Mouse (Mus musculus): ENCODE data around the gene Gm19426. TPM values are rescaled to one million over a fixed set of nuclear protein-coding genes. Genes with fewer than 3 reads are reported as not detected.

The Gm19426 gene
- polyA plus RNA-seq (2015; fragmentation: Nextera tagmentation; extraction: Ambion mirVana) = 1.8 and 2.0 TPM in 2 replicates

DNA sequence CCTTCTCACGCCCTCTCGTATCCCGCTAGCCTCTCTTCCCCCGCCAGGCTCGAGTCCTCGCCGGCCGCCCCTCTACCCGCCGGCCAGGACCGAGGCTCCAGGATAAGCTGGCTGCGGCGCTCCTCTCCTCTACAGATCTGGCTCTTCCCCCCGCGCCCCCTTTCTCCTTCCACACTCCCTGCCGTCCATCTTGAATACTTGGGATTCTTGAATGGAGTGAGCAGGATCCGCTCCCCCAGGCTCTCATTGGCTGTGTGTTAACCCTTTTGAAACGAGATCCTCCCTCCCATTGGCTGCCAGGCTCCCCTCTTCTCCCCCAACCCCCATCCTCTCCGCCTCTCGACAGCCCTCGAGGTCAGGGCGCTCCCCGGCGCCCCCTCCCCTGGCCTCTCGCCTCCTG, at the start of gene Gm19426:
Gm19426 (minus strand) TSS at position 95 of the 400 bp plus-strand sequence.

GRCm38 (mm10) chr2:84775241-84775640, 31.8 kb upstream of the Gm19426 start, which contains the start of gene Serping1:
Gene Serping1, minus strand, starts transcription at chr2:84775444.

GRCm38 (mm10) chr2:84733579-84734300, 9.7 kb downstream of the Gm19426 start, which contains the start of gene Ypel4:
Gene Ypel4, plus strand, starts transcription at chr2:84734058.

DNA sequence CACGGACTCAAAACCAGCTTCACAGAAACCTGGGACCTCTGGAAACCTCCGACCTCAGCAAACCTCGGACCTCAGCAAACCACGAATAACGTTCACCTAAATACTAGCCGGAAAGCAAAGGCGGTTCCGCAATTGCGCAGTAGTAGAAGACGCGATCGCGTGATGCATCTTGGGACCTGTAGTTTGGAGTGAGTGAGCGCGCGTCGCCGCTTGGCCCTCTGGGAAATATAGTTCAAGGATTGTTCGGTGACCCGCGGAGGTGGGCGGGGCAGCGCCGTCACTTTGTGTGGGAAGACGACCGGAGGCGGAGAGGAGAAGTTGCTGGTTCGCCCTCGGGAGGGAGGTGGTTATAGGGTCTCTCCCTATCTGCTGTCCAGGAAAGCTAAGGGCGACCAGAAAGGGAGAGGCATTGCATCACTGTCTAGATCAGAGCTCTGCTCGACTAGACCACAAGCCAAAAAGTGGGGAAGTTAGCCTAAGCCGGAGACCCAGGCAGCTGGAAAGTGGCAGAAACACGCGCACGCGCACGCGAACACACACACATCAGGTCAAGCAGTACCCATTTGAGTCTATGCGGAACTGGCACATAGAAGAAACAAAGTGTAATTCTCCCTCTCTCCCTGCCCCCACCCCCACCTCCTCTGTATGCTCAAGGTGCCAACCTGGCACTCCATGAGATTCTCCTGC, 16.1 kb downstream of the Gm19426 start, which contains the start of gene Clp1:
Clp1 (minus strand) TSS at position 179 of the 687 bp plus-strand sequence.

DNA sequence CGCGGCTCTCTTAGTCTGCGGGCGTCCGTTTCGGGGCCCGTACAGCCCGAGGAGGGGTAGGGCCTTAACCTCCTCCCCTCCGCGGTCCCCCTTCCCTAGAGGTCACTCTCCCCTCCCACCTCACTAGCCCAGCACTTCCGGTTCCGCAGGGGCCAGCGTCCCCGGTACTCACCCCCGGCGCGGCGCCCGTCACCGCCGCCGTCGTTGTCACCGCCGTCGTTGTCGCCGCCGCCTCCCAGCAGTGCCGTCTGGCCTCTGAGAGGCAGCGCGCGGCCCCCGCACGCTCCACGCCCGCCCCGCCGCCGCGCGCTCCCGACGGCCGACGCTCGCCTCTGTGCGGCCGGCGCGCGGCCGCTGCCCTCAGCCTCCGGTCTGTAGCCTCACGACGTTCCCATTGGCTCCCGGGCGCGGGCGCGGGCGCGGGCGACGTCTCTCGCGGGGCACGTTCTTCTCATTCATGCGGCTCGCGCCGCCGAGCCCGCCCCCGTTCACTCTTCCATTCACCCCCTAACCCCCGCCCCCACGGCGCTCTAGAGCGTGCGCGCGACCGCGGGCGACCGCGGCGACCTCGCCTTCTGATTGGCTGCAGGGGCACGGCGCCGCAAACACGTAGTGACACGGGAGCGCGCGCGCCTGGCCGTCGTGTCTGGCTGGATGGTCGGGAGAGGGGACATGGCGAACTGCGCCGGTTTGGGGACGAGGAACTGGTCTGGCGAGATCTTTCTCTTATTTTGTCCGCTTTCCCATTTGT, 28.5 kb downstream of the Gm19426 start, which contains the start of gene Zdhhc5:
Zdhhc5 (minus strand) TSS at position 370 of the 751 bp plus-strand sequence.

MicroRNA genes within 50 kb of the gene (microRNA counts, 519-probe panel; counts per million panel counts)
- 6,954 counts per million, percentile 96 among the panel's probes with 10 or more counts for microRNA mmu-miR-130a

Small RNA genes within 50 kb of the gene (microRNA-seq; reads per million reads assigned to microRNA genes)
- gene Mir130a = 9,025 to 11,419 reads per million in 2 experiments

Other genes starting within 250 kb of the Gm19426 start
- 21.5 and 22.2 TPM in 2 replicates for gene Ctnnd1, start 92.9 kb downstream of the Gm19426 start, polyA plus RNA-seq (2015; fragmentation: Nextera tagmentation; extraction: Ambion mirVana)
- gene Btbd18, start 84.6 kb downstream of the Gm19426 start, polyA plus RNA-seq (2015; fragmentation: Nextera tagmentation; extraction: Ambion mirVana) = 0.05 and 0.08 TPM in 2 replicates
- 60.9 and 74.7 TPM in 2 replicates for gene Selenoh, start 72.9 kb downstream of the Gm19426 start, polyA plus RNA-seq (2015; fragmentation: Nextera tagmentation; extraction: Ambion mirVana)
- not detected in 2 replicates for gene Gm28635, start 65.6 kb downstream of the Gm19426 start, polyA plus RNA-seq (2015; fragmentation: Nextera tagmentation; extraction: Ambion mirVana)
- gene Med19, start 65.3 kb downstream of the Gm19426 start, polyA plus RNA-seq (2015; fragmentation: Nextera tagmentation; extraction: Ambion mirVana) = 12.2 and 14.2 TPM in 2 replicates
- gene Tmx2, start 64.5 kb downstream of the Gm19426 start, polyA plus RNA-seq (2015; fragmentation: Nextera tagmentation; extraction: Ambion mirVana) = 55.8 and 69.9 TPM in 2 replicates
- gene Zdhhc5, start 28.5 kb downstream of the Gm19426 start, polyA plus RNA-seq (2015; fragmentation: Nextera tagmentation; extraction: Ambion mirVana) = 13.4 and 17.7 TPM in 2 replicates
- gene Clp1, start 16.3 kb downstream of the Gm19426 start, polyA plus RNA-seq (2015; fragmentation: Nextera tagmentation; extraction: Ambion mirVana) = 10.5 and 12.6 TPM in 2 replicates
- gene Ypel4, start 9.6 kb downstream of the Gm19426 start, polyA plus RNA-seq (2015; fragmentation: Nextera tagmentation; extraction: Ambion mirVana) = 1.5 and 1.6 TPM in 2 replicates
- 64.7 and 70.4 TPM in 2 replicates for gene Serping1, start 31.8 kb upstream of the Gm19426 start, polyA plus RNA-seq (2015; fragmentation: Nextera tagmentation; extraction: Ambion mirVana)
- 20.2 and 24.6 TPM in 2 replicates for gene Ube2l6, start 55.2 kb upstream of the Gm19426 start, polyA plus RNA-seq (2015; fragmentation: Nextera tagmentation; extraction: Ambion mirVana)
- gene Smtnl1, start 79.0 kb upstream of the Gm19426 start, polyA plus RNA-seq (2015; fragmentation: Nextera tagmentation; extraction: Ambion mirVana) = 106 and 109 TPM in 2 replicates
- 67.6 and 83.8 TPM in 2 replicates for gene Timm10, start 83.3 kb upstream of the Gm19426 start, polyA plus RNA-seq (2015; fragmentation: Nextera tagmentation; extraction: Ambion mirVana)
- gene Slc43a1, start 95.2 kb upstream of the Gm19426 start, polyA plus RNA-seq (2015; fragmentation: Nextera tagmentation; extraction: Ambion mirVana) = 7.4 and 10.3 TPM in 2 replicates
- gene Rtn4rl2, start 143.1 kb upstream of the Gm19426 start, polyA plus RNA-seq (2015; fragmentation: Nextera tagmentation; extraction: Ambion mirVana) = 0.45 TPM in 2 replicates
- gene Slc43a3, start 192.9 kb upstream of the Gm19426 start, polyA plus RNA-seq (2015; fragmentation: Nextera tagmentation; extraction: Ambion mirVana) = 14.5 and 20.2 TPM in 2 replicates
- gene Prg2, start 236.8 kb upstream of the Gm19426 start, polyA plus RNA-seq (2015; fragmentation: Nextera tagmentation; extraction: Ambion mirVana) = not detected in 2 replicates
- gene Prg3, start 244.6 kb upstream of the Gm19426 start, polyA plus RNA-seq (2015; fragmentation: Nextera tagmentation; extraction: Ambion mirVana) = not detected in 2 replicates